ENCODE assay signal across 12 mouse cellular contexts in the genomic region with DNA sequence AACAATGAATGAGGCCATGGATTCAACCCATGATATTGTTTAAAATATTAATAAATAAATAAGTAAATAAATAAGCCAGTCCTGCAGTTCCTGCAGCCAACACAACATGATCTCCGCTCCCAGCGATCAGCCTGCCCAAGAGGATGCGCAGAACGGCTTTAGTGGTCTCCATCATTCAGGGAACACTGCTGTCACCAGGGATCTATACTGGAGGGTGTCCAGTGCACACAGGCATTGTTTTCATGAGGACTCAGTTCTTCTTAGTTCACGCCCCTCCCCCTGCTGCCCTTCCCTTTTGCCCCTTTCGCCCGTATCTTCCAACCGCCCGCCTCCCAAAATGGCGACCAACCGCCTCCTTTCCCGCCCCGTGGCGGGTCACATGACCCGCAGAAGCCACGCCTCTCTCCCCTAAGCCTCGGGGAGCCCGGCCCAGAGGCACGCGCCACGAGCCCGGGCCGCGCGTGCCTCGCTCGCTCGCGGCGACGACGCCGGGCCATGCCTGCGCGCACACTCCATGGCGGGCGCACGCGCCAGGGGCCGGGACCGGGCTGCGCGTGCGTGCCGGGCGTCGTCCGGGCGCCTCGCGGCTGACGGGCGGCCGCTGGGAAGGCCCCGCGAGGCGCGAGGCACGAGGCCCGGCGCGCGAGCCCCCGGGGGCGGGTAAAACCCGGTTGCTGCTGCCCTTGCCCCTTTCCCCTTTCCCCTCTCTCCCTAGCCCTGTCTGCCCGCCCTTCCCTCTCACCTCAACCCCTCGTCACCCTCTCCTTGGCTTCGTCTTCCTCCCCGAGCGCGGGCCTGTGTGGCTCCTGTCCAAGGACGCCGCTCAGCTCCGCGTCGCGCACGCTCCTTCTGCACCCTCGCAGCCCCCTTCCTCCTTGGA. TPM values are rescaled to one million over a fixed set of nuclear protein-coding genes. Genes with fewer than 3 reads are reported as not detected.
DNase-seq lines count a peak whose midpoint lies in the region; ATAC-seq lines count a peak whose summit lies in the region.
"Had no signal": no experiment of that assay in that cellular context is flagged by ENCODE, and none has a peak within 500 bp of the region (broad histone marks: within the 10 kb centered on the region; RNA-seq: fewer than 3 reads in every experiment).

A gene (plus strand): TSS at position 596 of the 880 bp plus-strand sequence.

- 52% methylated on average over 68 of the region's 80 CpGs for WGBS in kidney, embryonic 14.5 days
- WGBS in embryonic facial prominence, embryonic 12.5 days, result 50% methylated on average over 69 of the region's 80 CpGs
- WGBS in hindbrain, embryonic 15.5 days, result 55% methylated on average over 64 of the region's 80 CpGs
- WGBS in neural tube, embryonic 13.5 days, result 40% methylated on average over 79 of the region's 80 CpGs

- no peak within 1 kb of the TSS for H3K9ac ChIP-seq in kidney, embryonic 14.5 days (ENCODE audit: low read depth, low read length)
- no peak within 1 kb of the TSS for H3K9ac ChIP-seq in embryonic facial prominence, embryonic 12.5 days
- no peak within 1 kb of the TSS for H3K9ac ChIP-seq in hindbrain, embryonic 15.5 days
- no peak within 1 kb of the TSS for H3K9ac ChIP-seq in neural tube, embryonic 13.5 days
- H3K9ac ChIP-seq: liver, embryonic 13.5 days had no signal

- H3K9me3 ChIP-seq in kidney, embryonic 14.5 days (ENCODE audit: control insufficient read depth, low read length), result peaks cover 9% of the 10 kb centered on the region
- H3K9me3 ChIP-seq in embryonic facial prominence, embryonic 12.5 days, result peaks cover 9% of the 10 kb centered on the region; the same call in 1 of the 2 replicates
- no peaks in the 10 kb centered on the region for H3K9me3 ChIP-seq in hindbrain, embryonic 15.5 days
- peaks cover 4% of the 10 kb centered on the region; the same call in 1 of the 2 replicates for H3K9me3 ChIP-seq in neural tube, embryonic 13.5 days

- peak within 1 kb of the TSS; percentile 16; the same call in 1 of the 2 replicates for H3K4me3 ChIP-seq in kidney, embryonic 14.5 days (ENCODE audit: low read length)
- H3K4me3 ChIP-seq in embryonic facial prominence, embryonic 12.5 days, result peak within 1 kb of the TSS; percentile 15; the same call in 1 of the 2 replicates
- H3K4me3 ChIP-seq in hindbrain, embryonic 15.5 days, result peak within 1 kb of the TSS; percentile 24
- peak within 1 kb of the TSS; percentile 17 for H3K4me3 ChIP-seq in neural tube, embryonic 13.5 days
- H3K4me3 ChIP-seq: liver, embryonic 13.5 days had no signal

- peak within 1 kb of the TSS; percentile 24 for H3K4me2 ChIP-seq in kidney, embryonic 14.5 days (replicated peaks; ENCODE audit: low read depth, low read length)
- H3K4me2 ChIP-seq in embryonic facial prominence, embryonic 12.5 days (replicated peaks), result peak within 1 kb of the TSS; percentile 35
- peak within 1 kb of the TSS; percentile 51 for H3K4me2 ChIP-seq in hindbrain, embryonic 15.5 days
- H3K4me2 ChIP-seq in neural tube, embryonic 13.5 days, result peak within 1 kb of the TSS; percentile 42
- H3K4me2 ChIP-seq: liver, embryonic 13.5 days had no signal

- H3K36me3 ChIP-seq in kidney, embryonic 14.5 days (ENCODE audit: control insufficient read depth, insufficient read depth, low read length), result no peaks in the 10 kb centered on the region
- H3K36me3 ChIP-seq in embryonic facial prominence, embryonic 12.5 days, result no peaks in the 10 kb centered on the region
- H3K36me3 ChIP-seq in hindbrain, embryonic 15.5 days, result no peaks in the 10 kb centered on the region
- no peaks in the 10 kb centered on the region for H3K36me3 ChIP-seq in neural tube, embryonic 13.5 days
- H3K36me3 ChIP-seq: liver, embryonic 13.5 days had no signal

- H3K27ac ChIP-seq in kidney, embryonic 14.5 days (ENCODE audit: low read depth, low read length), result no peak within 1 kb of the TSS
- no peak within 1 kb of the TSS for H3K27ac ChIP-seq in embryonic facial prominence, embryonic 12.5 days
- no peak within 1 kb of the TSS for H3K27ac ChIP-seq in hindbrain, embryonic 15.5 days (replicated peaks)
- H3K27ac ChIP-seq in neural tube, embryonic 13.5 days (replicated peaks), result no peak within 1 kb of the TSS
- H3K27ac ChIP-seq: liver, embryonic 13.5 days had no signal

- H3K27me3 ChIP-seq in kidney, embryonic 14.5 days (ENCODE audit: control insufficient read depth, insufficient read depth, low read length), result peaks cover 18% of the 10 kb centered on the region
- H3K27me3 ChIP-seq in embryonic facial prominence, embryonic 12.5 days, result peaks cover 15% of the 10 kb centered on the region
- peaks cover 10% of the 10 kb centered on the region for H3K27me3 ChIP-seq in hindbrain, embryonic 15.5 days
- H3K27me3 ChIP-seq in neural tube, embryonic 13.5 days, result peaks cover 46% of the 10 kb centered on the region

- peaks cover 4% of the 10 kb centered on the region; the same call in 1 of the 2 replicates for H3K4me1 ChIP-seq in kidney, embryonic 14.5 days (ENCODE audit: control insufficient read depth, insufficient read depth, low read length)
- no peaks in the 10 kb centered on the region for H3K4me1 ChIP-seq in embryonic facial prominence, embryonic 12.5 days
- no peaks in the 10 kb centered on the region for H3K4me1 ChIP-seq in hindbrain, embryonic 15.5 days (replicated peaks)
- H3K4me1 ChIP-seq in neural tube, embryonic 13.5 days (replicated peaks), result no peaks in the 10 kb centered on the region
- H3K4me1 ChIP-seq: liver, embryonic 13.5 days had no signal

- peak; percentile 32; the same call in 1 of the 2 replicates for ATAC-seq in kidney, embryonic 14.5 days (ENCODE audit: low FRiP score, low TSS enrichment)
- no peak for ATAC-seq in embryonic facial prominence, embryonic 12.5 days (ENCODE audit: insufficient number of reproducible peaks, insufficient read depth, low FRiP score, low TSS enrichment)
- ATAC-seq in hindbrain, embryonic 15.5 days (ENCODE audit: low FRiP score, low read depth), result peak; percentile 85
- ATAC-seq in neural tube, embryonic 13.5 days (ENCODE audit: low read depth), result peak; percentile 61; the same call in 1 of the 2 replicates
- ATAC-seq in cerebellum, adult (ENCODE audit: insufficient number of reproducible peaks, low FRiP score, low TSS enrichment), result no peak

- DNase-seq in kidney, postnatal 10 days, result no peak
- DNase-seq in cerebellum, adult 9-11 months, result no peak
- DNase-seq in gastrocnemius, adult 8-10 months (ENCODE audit: low spot score in 2 of 2), result no peak
- DNase-seq: cerebellum, adult 2 months; liver, embryonic 13.5 days; right cerebral cortex, postnatal 25 days had no signal

RNA-seq across cellular contexts. Expression of the gene that starts here (rescaled TPM):
- 0.04 and 0.07 TPM in 2 replicates for polyA plus RNA-seq in kidney, embryonic 14.5 days (2014; fragmentation: Nextera tagmentation; extraction: Ambion mirVana)
- polyA plus RNA-seq in embryonic facial prominence, embryonic 12.5 days (2016; fragmentation: Nextera tagmentation; extraction: Ambion mirVana), result 0.05 and 0.18 TPM in 2 replicates
- polyA plus RNA-seq in hindbrain, embryonic 15.5 days (2015; fragmentation: Nextera tagmentation; extraction: Ambion mirVana), result 0.06 and 0.26 TPM in 2 replicates
- polyA plus RNA-seq in neural tube, embryonic 13.5 days (2015; fragmentation: Nextera tagmentation; extraction: Ambion mirVana), result 0.04 and 0.10 TPM in 2 replicates
- total RNA-seq in gastrocnemius, adult 8-10 months (2022), result not detected
- total RNA-seq: hematopoietic stem cell, adult 5-6 weeks had no signal
- polyA plus RNA-seq: liver, embryonic 13.5 days had no signal

Comparison
In these comparisons a context has a peak if more than half of its experiments do, and no peak if none do; other contexts are left out.
1. Peak in ATAC-seq, H3K4me3 ChIP-seq and H3K4me2 ChIP-seq in kidney, embryonic 14.5 days; RNA of the gene not detected or under 1 TPM.
2. Peak in ATAC-seq, H3K4me3 ChIP-seq and H3K4me2 ChIP-seq in hindbrain, embryonic 15.5 days; RNA of the gene not detected or under 1 TPM.
3. Peak in ATAC-seq, H3K4me3 ChIP-seq and H3K4me2 ChIP-seq in neural tube, embryonic 13.5 days; RNA of the gene not detected or under 1 TPM.